Mouse (Mus musculus) T-helper 17 cell (primary cell): ENCODE data around the gene Cyb561d2.

Experiments used
- in situ Hi-C, 2 experiments: fragments of 300-600 bp; cut with MboI, MseI; formaldehyde crosslinking; loops; 1 replicate in 1 of 2; 2 replicates in 1 of 2; pipeline ENCODE4 v1.15.1; 2025; ENCODE audit warnings: high pct_unique_total_duplicates in 2 of 2

The Cyb561d2 gene

GRCm38 (mm10) chr9:107534408-107535202 is 7.4 kb downstream of the Cyb561d2 start:
- in situ Hi-C loops: loop anchor here (5.0 to 25.0 kb wide), 4 partner anchors 232 to 1553 kb away; partner anchors contain the start of genes Abhd14a (in 1 of the 2), Abhd14b (in 1 of the 2), Ccdc51 (in 1 of the 2) and Plxnb1 (in 1 of the 2)

- in situ Hi-C loops: loop anchor here (10.0 to 25.0 kb wide), 3 partner anchors 1089 to 1553 kb away; partner anchors contain the start of genes Abhd14a (in 1 of the 2), Abhd14b (in 1 of the 2), Ccdc51 (in 1 of the 2) and Plxnb1 (in 1 of the 2)
Observed at GRCm38 (mm10) chr9:107533791-107534407, 8.1 kb downstream of the Cyb561d2 start, which contains the start of gene Tmem115. Tmem115 (plus strand) TSS chr9:107533945.

GRCm38 (mm10) chr9:107526198-107527026 is 15.6 kb downstream of the Cyb561d2 start:
- in situ Hi-C loops: loop anchor here (25.0 kb wide), 2 partner anchors 1339 to 1561 kb away; partner anchors contain the start of genes Ccdc51 (in 1 of the 2), Plxnb1 (in 1 of the 2), Ppm1m (in 1 of the 2) and Tma7 (in 1 of the 2)

- in situ Hi-C loops: no loop called here
Observed at GRCm38 (mm10) chr9:107522400-107522711, 19.6 kb downstream of the Cyb561d2 start.

- in situ Hi-C loops: no loop called here
Observed at GRCm38 (mm10) chr9:107521711-107522399, 20.1 kb downstream of the Cyb561d2 start.

GRCm38 (mm10) chr9:107521190-107521589 is 20.8 kb downstream of the Cyb561d2 start:
- in situ Hi-C loops: no loop called here

- in situ Hi-C loops: no loop called here
Observed at GRCm38 (mm10) chr9:107520331-107520730, 21.7 kb downstream of the Cyb561d2 start.

- in situ Hi-C loops: loop anchor here (5.0 kb wide), 2 partner anchors 147 to 267 kb away; no protein-coding TSS in a partner anchor
Observed at GRCm38 (mm10) chr9:107514303-107514955, 27.6 kb downstream of the Cyb561d2 start.

GRCm38 (mm10) chr9:107512326-107512725 is 29.7 kb downstream of the Cyb561d2 start:
- in situ Hi-C loops: loop anchor here (5.0 kb wide), 2 partner anchors 145 to 265 kb away; no protein-coding TSS in a partner anchor

GRCm38 (mm10) chr9:107511436-107511835 is 30.6 kb downstream of the Cyb561d2 start:
- in situ Hi-C loops: loop anchor here (5.0 kb wide), 2 partner anchors 144 to 264 kb away; no protein-coding TSS in a partner anchor

- in situ Hi-C loops: loop anchor here (5.0 kb wide), 2 partner anchors 143 to 263 kb away; no protein-coding TSS in a partner anchor
Observed at GRCm38 (mm10) chr9:107510384-107511100, 31.5 kb downstream of the Cyb561d2 start.

- in situ Hi-C loops: no loop called here
Observed at GRCm38 (mm10) chr9:107508266-107508665, 33.7 kb downstream of the Cyb561d2 start.

- in situ Hi-C loops: loop anchor here in 1 of 2 experiments (5.0 kb wide), 1 partner anchor 458 kb away; no protein-coding TSS in a partner anchor
Observed at GRCm38 (mm10) chr9:107504662-107505537, 37.1 kb downstream of the Cyb561d2 start.

- in situ Hi-C loops: loop anchor here in 1 of 2 experiments (5.0 kb wide), 1 partner anchor 455 kb away; no protein-coding TSS in a partner anchor
Observed at GRCm38 (mm10) chr9:107502131-107502846, 39.7 kb downstream of the Cyb561d2 start.

GRCm38 (mm10) chr9:107500708-107501286 is 41.2 kb downstream of the Cyb561d2 start:
- in situ Hi-C loops: loop anchor here in 1 of 2 experiments (5.0 kb wide), 1 partner anchor 453 kb away; no protein-coding TSS in a partner anchor

GRCm38 (mm10) chr9:107496359-107496758 is 45.6 kb downstream of the Cyb561d2 start:
- in situ Hi-C loops: no loop called here

GRCm38 (mm10) chr9:107494238-107494637 is 47.8 kb downstream of the Cyb561d2 start:
- in situ Hi-C loops: no loop called here
